Mouse (Mus musculus): Measurements from ENCODE around the gene Gm21866. TPM values are rescaled to one million over a fixed set of nuclear protein-coding genes. Genes with fewer than 3 reads are reported as not detected.
"Not testable (repeated sequence)": the region's sequence is repeated elsewhere in the genome, so short reads cannot be mapped to it uniquely, and the experiment has no call there.

The Gm21866 gene
- total RNA-seq (2012; rRNA removed) = not detected in 2 replicates

- H3K9ac ChIP-seq (ENCODE audit: insufficient read depth, low read depth, low read length, poor library complexity, severe bottlenecking); H3K27ac ChIP-seq (ENCODE audit: insufficient read depth, low read depth, low read length, poor library complexity, severe bottlenecking); DNase-seq (ENCODE audit: low read depth, low spot score); in situ Hi-C loops (cut with MboI; ENCODE audit: low sequenced_read_pairs in 2 of 2, unreplicated experiment in 2 of 2); H3K9me3 ChIP-seq (ENCODE audit: control insufficient read depth, insufficient read depth, low read depth, low read length); H3K4me1 ChIP-seq (ENCODE audit: control insufficient read depth in 2 of 2, insufficient read depth in 2 of 2, low read length in 2 of 2, poor library complexity in 1 of 2); H3K36me3 ChIP-seq (ENCODE audit: control insufficient read depth, insufficient read depth, low read length, poor library complexity, severe bottlenecking); H3K4me3 ChIP-seq (ENCODE audit: insufficient read depth in 1 of 2, low read depth in 1 of 2, low read length in 2 of 2, poor library complexity in 1 of 2, severe bottlenecking in 1 of 2): not testable (repeated sequence)
Measured at GRCm38 (mm10) chrY:13465479-13465878, at the start of gene Gm21866. TSS of gene Gm21866 (minus strand) at chrY:13465579.

GRCm38 (mm10) chrY:13493726-13494125 is 28.3 kb upstream of the Gm21866 start, which contains the start of gene Gm20773:
TSS of gene Gm20773 (plus strand) at chrY:13494026.
- in situ Hi-C loops (cut with MboI; ENCODE audit: low sequenced_read_pairs in 2 of 2, unreplicated experiment in 2 of 2); H3K4me1 ChIP-seq (ENCODE audit: control insufficient read depth in 2 of 2, insufficient read depth in 2 of 2, low read length in 2 of 2, poor library complexity in 1 of 2); H3K27ac ChIP-seq (ENCODE audit: insufficient read depth, low read depth, low read length, poor library complexity, severe bottlenecking); H3K4me3 ChIP-seq (ENCODE audit: insufficient read depth in 1 of 2, low read depth in 1 of 2, low read length in 2 of 2, poor library complexity in 1 of 2, severe bottlenecking in 1 of 2); H3K9ac ChIP-seq (ENCODE audit: insufficient read depth, low read depth, low read length, poor library complexity, severe bottlenecking); DNase-seq (ENCODE audit: low read depth, low spot score); H3K9me3 ChIP-seq (ENCODE audit: control insufficient read depth, insufficient read depth, low read depth, low read length); H3K36me3 ChIP-seq (ENCODE audit: control insufficient read depth, insufficient read depth, low read length, poor library complexity, severe bottlenecking): not testable (repeated sequence)

Other genes starting within 250 kb of the Gm21866 start
- gene Gm21828, start 241.7 kb downstream of the Gm21866 start, total RNA-seq (2012; rRNA removed) = not detected in 2 replicates
- gene Gm21440, start 213.2 kb downstream of the Gm21866 start, total RNA-seq (2012; rRNA removed) = not detected in 2 replicates
- not detected in 2 replicates for gene Gm21454, start 213.1 kb downstream of the Gm21866 start, total RNA-seq (2012; rRNA removed)
- not detected in 2 replicates for gene Gm21725, start 116.5 kb downstream of the Gm21866 start, total RNA-seq (2012; rRNA removed)
- not detected in 2 replicates for gene Gm20773, start 28.4 kb upstream of the Gm21866 start, total RNA-seq (2012; rRNA removed)

All from ES-E14 (cell line).